Mouse (Mus musculus): ENCODE measurements around the gene Pom121l2. TPM values are rescaled to one million over a fixed set of nuclear protein-coding genes. Genes with fewer than 3 reads are reported as not detected.

Gene Pom121l2
- polyA plus RNA-seq, 1 experiment from 2014 or later, result not detected

DNA sequence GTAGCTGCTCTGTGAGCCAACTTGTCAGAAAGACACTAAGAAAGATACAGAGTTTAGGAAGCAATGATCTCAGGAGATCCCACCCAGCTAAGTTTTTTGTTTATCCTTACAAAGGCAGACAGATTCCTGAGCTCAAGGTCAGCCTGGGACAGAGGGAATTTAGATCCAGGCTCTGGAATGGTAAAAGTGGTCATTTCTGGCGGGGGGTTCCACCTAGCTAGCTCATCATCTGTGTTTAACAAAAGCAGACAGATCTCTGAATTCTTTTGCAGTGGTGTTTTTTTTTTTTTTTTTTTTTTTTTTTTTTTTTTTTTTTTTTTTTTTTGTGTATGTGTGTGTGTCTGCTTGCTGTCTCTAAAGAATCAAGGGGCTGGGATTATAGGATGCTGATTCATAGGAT is 11.7 kb upstream of the Pom121l2 start:
- no peak overlapping the region for H3K27ac ChIP-seq (replicated peaks)
- H3K36me3 ChIP-seq, result peaks cover 4% of the 10 kb centered on the region
- no peak overlapping the region for H3K4me3 ChIP-seq
- 50% methylated on average over 1 of the region's 1 CpGs for WGBS
- no peaks in the 10 kb centered on the region for H3K27me3 ChIP-seq (ENCODE audit: low read depth, poor library complexity, severe bottlenecking)
- no peaks in the 10 kb centered on the region; the same call in 1 of the 2 replicates for H3K4me1 ChIP-seq
- no peaks in the 10 kb centered on the region for H3K9me3 ChIP-seq (replicated peaks)
- DNase-seq (ENCODE audit: low spot score), result no peak

DNA sequence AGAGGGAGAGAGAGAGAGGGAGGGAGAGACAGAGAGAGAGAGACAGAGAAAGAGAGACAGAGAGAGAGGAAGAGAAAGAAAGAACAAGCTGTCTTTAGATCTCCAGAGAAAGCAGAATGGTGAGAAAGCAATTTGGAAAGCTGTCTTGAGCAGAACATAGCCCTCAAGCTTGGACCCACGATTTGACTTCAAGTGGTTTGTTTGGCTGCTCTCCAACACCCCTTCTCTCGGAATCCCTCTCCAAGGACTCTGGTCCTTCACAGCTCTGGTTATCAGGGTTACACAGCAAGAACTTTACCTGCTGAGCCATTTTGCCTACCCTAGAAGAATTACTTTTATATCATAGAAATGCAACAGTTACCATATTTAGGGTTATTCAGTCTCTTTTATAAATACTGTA is 11.2 kb upstream of the Pom121l2 start:
- H3K36me3 ChIP-seq, result no peaks in the 10 kb centered on the region
- H3K27me3 ChIP-seq (ENCODE audit: low read depth, poor library complexity, severe bottlenecking), result no peaks in the 10 kb centered on the region
- no peak overlapping the region for H3K27ac ChIP-seq (replicated peaks)
- WGBS, result 66% methylated on average over 2 of the region's 2 CpGs
- no peaks in the 10 kb centered on the region for H3K9me3 ChIP-seq (replicated peaks)
- H3K4me1 ChIP-seq, result no peaks in the 10 kb centered on the region; the same call in 1 of the 2 replicates
- no peak overlapping the region for H3K4me3 ChIP-seq
- no peak for DNase-seq (ENCODE audit: low spot score)

GRCm38 (mm10) chr13:21971641-21972040 is 9.4 kb upstream of the Pom121l2 start:
- DNase-seq (ENCODE audit: low spot score), result no peak
- no peak overlapping the region for H3K27ac ChIP-seq (replicated peaks)
- H3K27me3 ChIP-seq (ENCODE audit: low read depth, poor library complexity, severe bottlenecking), result 0 out of 2 replicates have a peak, but pooled peaks cover 4% of the 10 kb centered on the region
- no peaks in the 10 kb centered on the region; the same call in 1 of the 2 replicates for H3K4me1 ChIP-seq
- no peaks in the 10 kb centered on the region for H3K36me3 ChIP-seq
- H3K4me3 ChIP-seq, result no peak overlapping the region
- no peaks in the 10 kb centered on the region for H3K9me3 ChIP-seq (replicated peaks)
- WGBS, result 39% methylated on average over 3 of the region's 3 CpGs

DNA sequence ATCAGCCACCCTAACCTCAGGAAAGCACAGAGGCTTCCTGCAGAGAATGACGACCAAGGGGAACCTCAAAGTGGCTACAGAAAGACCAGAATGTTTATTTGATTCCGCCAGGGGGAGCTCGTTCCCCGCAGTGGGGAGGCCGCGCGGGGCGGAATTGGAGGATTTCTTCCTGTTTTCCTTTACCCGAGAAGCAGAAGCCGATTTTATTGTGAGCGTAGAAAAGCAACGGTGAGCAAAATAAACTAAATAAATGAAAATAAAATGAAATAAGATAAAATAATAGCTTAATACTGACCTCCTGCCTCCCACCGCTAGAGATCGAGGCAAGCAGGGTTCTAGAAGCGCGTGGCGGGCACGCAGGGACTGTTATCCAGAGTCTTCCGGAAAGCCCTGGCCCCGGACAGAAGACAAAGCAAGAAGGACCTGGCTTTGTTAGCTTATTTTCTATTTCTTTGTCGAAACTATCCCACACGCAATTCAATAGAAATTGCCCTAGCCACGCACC is 6.7 kb upstream of the Pom121l2 start:
- DNase-seq (ENCODE audit: low spot score), result peak; percentile 90
- H3K27me3 ChIP-seq (ENCODE audit: low read depth, poor library complexity, severe bottlenecking), result peaks cover 21% of the 10 kb centered on the region
- peak overlapping the region; percentile 96 for H3K27ac ChIP-seq (replicated peaks)
- H3K4me1 ChIP-seq, result no peaks in the 10 kb centered on the region; the same call in 1 of the 2 replicates
- no peaks in the 10 kb centered on the region for H3K36me3 ChIP-seq
- H3K9me3 ChIP-seq (replicated peaks), result no peaks in the 10 kb centered on the region
- H3K4me3 ChIP-seq, result peak overlapping the region; percentile 68
- WGBS, result under 1% methylated on average over 23 of the region's 23 CpGs

GRCm38 (mm10) chr13:21974726-21975473 is 6.1 kb upstream of the Pom121l2 start:
- H3K4me3 ChIP-seq, result peak overlapping the region; percentile 68
- H3K9me3 ChIP-seq (replicated peaks), result no peaks in the 10 kb centered on the region
- peak overlapping the region; percentile 96 for H3K27ac ChIP-seq (replicated peaks)
- WGBS, result 6% methylated on average over 20 of the region's 20 CpGs
- H3K4me1 ChIP-seq, result no peaks in the 10 kb centered on the region; the same call in 1 of the 2 replicates
- H3K36me3 ChIP-seq, result no peaks in the 10 kb centered on the region
- peak; percentile 79 for DNase-seq (ENCODE audit: low spot score)
- peaks cover 28% of the 10 kb centered on the region for H3K27me3 ChIP-seq (ENCODE audit: low read depth, poor library complexity, severe bottlenecking)

GRCm38 (mm10) chr13:21981803-21982193 is 804 bp downstream of the Pom121l2 start:
- Histone ChIP-seq H3K4me3 (peak overlapping the region; percentile 73), H3K27me3 (ENCODE audit: low read depth, poor library complexity, severe bottlenecking) (peaks cover 90% of the 10 kb centered on the region), H3K9me3 (replicated peaks) (no peaks in the 10 kb centered on the region), H3K36me3 (no peaks in the 10 kb centered on the region), H3K27ac (replicated peaks) (peak overlapping the region; percentile 77), H3K4me1 (peaks cover 15% of the 10 kb centered on the region)
- 3% methylated on average over 17 of the region's 17 CpGs for WGBS
- DNase-seq (ENCODE audit: low spot score), result no peak

- Histone ChIP-seq H3K27ac (replicated peaks) (no peak overlapping the region), H3K4me1 (peaks cover 15% of the 10 kb centered on the region), H3K27me3 (ENCODE audit: low read depth, poor library complexity, severe bottlenecking) (peaks cover 87% of the 10 kb centered on the region), H3K9me3 (replicated peaks) (no peaks in the 10 kb centered on the region), H3K4me3 (no peak overlapping the region), H3K36me3 (no peaks in the 10 kb centered on the region)
- 89% methylated on average over 2 of the region's 2 CpGs for WGBS
- DNase-seq (ENCODE audit: low spot score), result no peak
Observed at GRCm38 (mm10) chr13:21984486-21984885, 3.5 kb downstream of the Pom121l2 start.

- Histone ChIP-seq H3K36me3 (no peaks in the 10 kb centered on the region), H3K9me3 (replicated peaks) (no peaks in the 10 kb centered on the region), H3K4me1 (peaks cover 32% of the 10 kb centered on the region), H3K4me3 (no peak overlapping the region), H3K27me3 (ENCODE audit: low read depth, poor library complexity, severe bottlenecking) (peaks cover 72% of the 10 kb centered on the region), H3K27ac (replicated peaks) (no peak overlapping the region)
- no peak for DNase-seq (ENCODE audit: low spot score)
- 81% methylated on average over 5 of the region's 5 CpGs for WGBS
Observed at GRCm38 (mm10) chr13:21992550-21992949, 11.6 kb downstream of the Pom121l2 start.

DNA sequence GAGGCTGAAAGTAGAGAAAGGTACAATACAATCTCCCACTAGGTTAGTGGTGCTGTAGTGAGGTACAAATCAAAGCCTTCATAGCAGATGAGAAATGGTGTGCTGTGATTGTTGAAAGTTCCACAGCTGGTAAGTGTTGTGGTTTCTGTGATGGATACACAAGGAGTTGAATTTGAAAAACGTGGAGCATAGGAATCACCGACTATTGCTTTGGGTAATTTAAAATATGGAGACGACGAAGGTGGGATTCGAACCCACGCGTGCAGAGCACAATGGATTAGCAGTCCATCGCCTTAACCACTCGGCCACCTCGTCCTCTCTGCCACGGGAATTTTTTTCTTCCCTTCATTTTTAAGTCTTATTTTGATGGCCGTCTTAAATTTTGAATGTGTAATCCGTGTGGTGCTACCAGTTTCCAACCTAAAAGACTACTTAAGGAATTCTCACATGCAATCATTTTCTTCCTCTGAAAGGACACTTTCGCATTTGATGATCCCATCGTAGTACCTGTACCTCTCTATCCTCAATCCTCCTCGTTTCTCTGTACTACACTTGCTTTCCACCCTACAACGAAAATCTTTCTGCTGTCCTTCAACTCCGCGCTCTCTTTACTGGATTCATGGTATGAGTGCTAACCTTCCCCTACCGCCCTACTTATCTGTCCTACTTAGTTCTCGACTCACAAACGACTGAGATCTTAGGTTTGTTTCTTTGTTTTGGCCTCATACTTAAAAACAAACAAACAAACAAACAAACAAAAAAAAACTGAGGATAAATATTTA is 13.2 kb downstream of the Pom121l2 start:
- Histone ChIP-seq H3K36me3 (no peaks in the 10 kb centered on the region), H3K4me3 (peak overlapping the region; percentile 55), H3K4me1 (peaks cover 35% of the 10 kb centered on the region), H3K27me3 (ENCODE audit: low read depth, poor library complexity, severe bottlenecking) (peaks cover 78% of the 10 kb centered on the region), H3K9me3 (replicated peaks) (no peaks in the 10 kb centered on the region), H3K27ac (replicated peaks) (no peak overlapping the region)
- DNase-seq (ENCODE audit: low spot score), result peak; percentile 76
- 0% methylated on average over 22 of the region's 22 CpGs for WGBS

DNA sequence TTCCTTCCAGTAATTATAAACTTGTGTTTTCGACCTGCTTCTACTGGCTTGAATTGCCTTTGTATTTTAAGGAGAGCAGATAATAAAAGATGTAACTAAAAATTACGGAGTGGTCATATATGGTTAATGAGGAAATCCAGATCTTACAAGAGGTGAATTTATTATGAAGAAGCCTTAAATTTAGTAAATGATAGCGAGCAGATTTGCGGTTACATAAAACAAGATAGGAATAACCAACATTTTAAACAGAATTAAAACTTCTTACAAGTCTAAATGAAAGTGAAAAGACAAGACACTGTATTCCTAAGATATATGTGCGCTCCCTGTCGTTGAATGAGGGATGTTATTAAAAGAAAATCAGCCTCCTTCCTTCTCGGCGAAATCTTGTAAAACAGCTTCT is 13.9 kb downstream of the Pom121l2 start:
- H3K36me3 ChIP-seq, result no peaks in the 10 kb centered on the region
- peaks cover 86% of the 10 kb centered on the region for H3K27me3 ChIP-seq (ENCODE audit: low read depth, poor library complexity, severe bottlenecking)
- no peaks in the 10 kb centered on the region for H3K9me3 ChIP-seq (replicated peaks)
- DNase-seq (ENCODE audit: low spot score), result no peak
- no peak overlapping the region for H3K27ac ChIP-seq (replicated peaks)
- WGBS, result 3% methylated on average over 8 of the region's 8 CpGs
- peaks cover 35% of the 10 kb centered on the region for H3K4me1 ChIP-seq
- peak overlapping the region; percentile 55 for H3K4me3 ChIP-seq

- WGBS, result 1% methylated on average over 21 of the region's 21 CpGs
- H3K9me3 ChIP-seq (replicated peaks), result no peaks in the 10 kb centered on the region
- DNase-seq (ENCODE audit: low spot score), result peak; percentile 70
- peaks cover 88% of the 10 kb centered on the region for H3K27me3 ChIP-seq (ENCODE audit: low read depth, poor library complexity, severe bottlenecking)
- H3K4me1 ChIP-seq, result peaks cover 35% of the 10 kb centered on the region
- no peak overlapping the region for H3K27ac ChIP-seq (replicated peaks)
- H3K36me3 ChIP-seq, result no peaks in the 10 kb centered on the region
- peak overlapping the region; percentile 55 for H3K4me3 ChIP-seq
Observed at GRCm38 (mm10) chr13:21995331-21995914, 14.4 kb downstream of the Pom121l2 start.

DNA sequence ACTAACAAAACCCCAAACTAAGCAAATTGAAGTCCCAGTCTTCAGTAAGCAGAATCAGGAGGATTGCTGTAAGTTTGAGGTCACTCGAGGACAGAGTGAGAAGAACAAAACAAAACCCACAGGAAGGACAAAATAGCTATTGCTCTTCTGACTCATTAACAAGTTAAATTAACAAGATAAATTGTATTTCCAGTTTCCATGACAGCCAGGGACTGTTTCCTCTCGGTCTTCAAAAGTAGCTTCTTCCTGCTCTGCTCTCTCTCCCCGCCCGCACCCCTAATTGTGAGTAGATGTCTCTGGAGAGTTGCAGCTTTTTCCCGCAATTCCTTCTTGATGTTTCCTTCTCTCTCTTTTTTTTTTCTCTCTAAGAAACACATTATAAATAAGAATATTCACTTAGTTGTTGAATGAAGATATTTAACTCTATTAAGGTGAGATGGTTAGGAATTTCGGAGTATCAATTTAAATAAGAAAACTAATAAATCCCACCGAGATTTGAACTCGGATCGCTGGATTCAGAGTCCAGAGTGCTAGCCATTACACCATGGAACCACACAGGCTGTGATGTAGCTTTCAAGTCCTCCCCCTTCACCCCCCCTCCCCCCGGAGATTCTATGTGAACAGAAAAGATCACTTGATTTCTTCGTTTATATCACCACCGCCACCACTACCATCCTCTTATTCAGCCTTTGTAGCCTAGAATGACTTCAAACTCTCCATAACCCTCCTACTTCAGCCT is 15.3 kb downstream of the Pom121l2 start:
- H3K36me3 ChIP-seq, result no peaks in the 10 kb centered on the region
- peaks cover 35% of the 10 kb centered on the region for H3K4me1 ChIP-seq
- H3K27ac ChIP-seq (replicated peaks), result no peak overlapping the region
- H3K9me3 ChIP-seq (replicated peaks), result no peaks in the 10 kb centered on the region
- H3K27me3 ChIP-seq (ENCODE audit: low read depth, poor library complexity, severe bottlenecking), result peaks cover 90% of the 10 kb centered on the region
- 4% methylated on average over 12 of the region's 12 CpGs for WGBS
- peak overlapping the region; percentile 55 for H3K4me3 ChIP-seq
- DNase-seq (ENCODE audit: low spot score), result peak; percentile 82
